Mouse (Mus musculus): ENCODE measurements at regions not wholly inside any gene's neighbourhood (a gene's known extent, or its start where the extent isn't known, plus 50 kb on each side); places are given as distances from the start of the nearest gene placed in this dataset.

GRCm38 (mm10) chr3:22006651-22007050 lies 69.8 kb upstream of the Tbl1xr1 start:
- TF ChIP-seq CTCF (IDR thresholded peaks at IDR 0.05; ENCODE audit: extremely low read depth, insufficient read depth, insufficient read length, insufficient replicate concordance) (no peak), POLR2A (IDR thresholded peaks at IDR 0.05; ENCODE audit: low read depth, low read length) (no peak)

Measured in spleen, adult 2 months (tissue).